Mouse (Mus musculus) bone marrow, adult 2 months (tissue): ENCODE measurements around the gene Cebpzos.

Experiments
- CTCF ChIP-seq: fragments of 200-500 bp; IDR thresholded peaks from 2 replicates; pipeline ENCODE4 v1.5.1; 2011; ENCODE audit warnings: low read length, control low read depth; ENCODE audit not compliant: control insufficient read depth, insufficient read depth
- POLR2A ChIP-seq: fragments of 200-500 bp; IDR thresholded peaks from 2 replicates; pipeline ENCODE4 v1.6.1; 2011; ENCODE audit warnings: low read depth, mild to moderate bottlenecking, control low read depth, low read length, borderline replicate concordance; ENCODE audit not compliant: control insufficient read depth

- TF ChIP-seq CTCF (no peak), POLR2A (no peak)
Observed at GRCm38 (mm10) chr17:78952070-78952469, 35.8 kb downstream of the Cebpzos start.
